Mouse (Mus musculus) C2C12 (cell line): ENCODE measurements around the gene Sept10. TPM values are rescaled to one million over a fixed set of nuclear protein-coding genes. Genes with fewer than 3 reads are reported as not detected.

ENCODE experiments used
- H3K27me3 ChIP-seq: one replicate; pipeline ENCODE4 v1.6.1; 2011; ENCODE audit not compliant: control insufficient read depth, insufficient read depth, insufficient read length
- H3K36me3 ChIP-seq: one replicate; pipeline ENCODE4 v1.6.1; 2011; ENCODE audit not compliant: control insufficient read depth, insufficient read depth
- H3K4me3 ChIP-seq: one replicate; pipeline ENCODE4 v1.5.1; 2011; ENCODE audit warnings: mild to moderate bottlenecking, control low read depth; ENCODE audit not compliant: poor library complexity, insufficient read depth, severe bottlenecking
- H3K79me2 ChIP-seq: one replicate; pipeline ENCODE4 v1.6.1; 2011; ENCODE audit not compliant: control insufficient read depth, insufficient read depth
- H3K79me3 ChIP-seq: one replicate; pipeline ENCODE4 v1.6.1; 2011; ENCODE audit warnings: low read depth, control low read depth
- H3ac ChIP-seq: one replicate; pipeline ENCODE3; 2011; ENCODE audit warnings: low read depth; ENCODE audit not compliant: control insufficient read depth, insufficient read length
- CEBPB ChIP-seq: IDR thresholded peaks from one replicate; pipeline ENCODE4 v1.6.1; 2011; ENCODE audit warnings: low read depth, mild to moderate bottlenecking, control low read depth, moderate library complexity
- CTCF ChIP-seq: IDR thresholded peaks from one replicate; pipeline ENCODE4 v1.5.1; 2011; ENCODE audit not compliant: control insufficient read depth, insufficient read depth, insufficient read length
- FOSL1 ChIP-seq: IDR thresholded peaks from one replicate; pipeline ENCODE4 v1.8.0; 2011; ENCODE audit warnings: mild to moderate bottlenecking, low read length; ENCODE audit not compliant: poor library complexity, insufficient read depth, severe bottlenecking
- MAX ChIP-seq: IDR thresholded peaks from one replicate; pipeline ENCODE4 v1.6.1; 2011; ENCODE audit warnings: mild to moderate bottlenecking, control low read depth
- MYOD1 ChIP-seq: IDR thresholded peaks from one replicate; pipeline ENCODE4 v1.6.1; 2011; ENCODE audit warnings: low read depth; ENCODE audit not compliant: control insufficient read depth, insufficient read length
- MYOG ChIP-seq: IDR thresholded peaks from one replicate; pipeline ENCODE4 v1.6.1; 2011; ENCODE audit not compliant: control insufficient read depth, insufficient read length; ENCODE audit errors: extremely low read depth
- USF1 ChIP-seq: IDR thresholded peaks from one replicate; pipeline ENCODE4 v1.6.1; 2011; ENCODE audit warnings: low read depth, mild to moderate bottlenecking, control low read depth, moderate library complexity
- polyA plus RNA-seq: library from polyadenylated mRNA; unstranded; fragments of >200 nt; fragmentation: generic; extraction: Trizol; gene quantifications from one replicate; pipeline ENCODE4 v1.2.1, GENCODE M21; 2012; ENCODE audit warnings: missing spikeins

Sept10 gene
- polyA plus RNA-seq, 1 experiment, result 12.0 TPM

DNA sequence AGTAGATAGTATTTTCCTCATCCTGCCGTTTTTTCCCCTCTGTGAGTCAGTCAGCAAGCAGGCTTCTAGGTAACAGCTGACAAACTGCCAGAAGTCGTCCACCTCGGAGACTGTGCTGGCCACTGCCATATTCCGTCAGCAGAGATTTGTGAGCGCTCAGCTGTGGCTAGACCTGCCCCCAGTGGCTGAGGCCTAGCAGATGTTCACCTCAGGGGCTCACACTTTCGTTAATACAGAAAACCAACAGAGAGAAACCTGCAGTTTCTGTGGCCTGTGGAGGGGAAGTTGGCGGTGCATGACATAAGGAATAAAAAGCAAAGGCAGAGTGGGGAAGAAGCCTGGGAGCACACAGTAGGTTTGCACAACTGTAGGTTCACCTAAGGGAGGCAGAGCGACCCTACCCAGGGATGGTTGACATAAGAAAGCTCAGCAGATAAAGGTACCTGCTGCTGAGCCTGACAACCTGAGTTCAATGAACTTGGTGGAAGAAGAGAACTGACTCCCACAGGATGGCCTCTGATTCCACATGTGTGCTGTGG lies 32.0 kb upstream of the Sept10 start:
- Histone ChIP-seq H3ac (no peak overlapping the region), H3K79me2 (no peaks in the 10 kb centered on the region), H3K4me3 (no peak overlapping the region), H3K27me3 (no peaks in the 10 kb centered on the region), H3K79me3 (no peaks in the 10 kb centered on the region), H3K36me3 (no peaks in the 10 kb centered on the region)
- TF ChIP-seq CTCF (no peak), MAX (no peak), MYOD1 (no peak), USF1 (no peak), MYOG (no peak), FOSL1 (no peak), CEBPB (no peak)

GRCm38 (mm10) chr10:59252396-59252795 lies 30.7 kb upstream of the Sept10 start:
- Histone ChIP-seq H3K36me3 (no peaks in the 10 kb centered on the region), H3K79me3 (no peaks in the 10 kb centered on the region), H3K4me3 (no peak overlapping the region), H3K27me3 (no peaks in the 10 kb centered on the region), H3K79me2 (no peaks in the 10 kb centered on the region), H3ac (no peak overlapping the region)
- no peak for TF ChIP-seq USF1

- Histone ChIP-seq H3K79me2 (no peaks in the 10 kb centered on the region), H3ac (no peak overlapping the region), H3K36me3 (no peaks in the 10 kb centered on the region), H3K4me3 (no peak overlapping the region), H3K27me3 (no peaks in the 10 kb centered on the region), H3K79me3 (no peaks in the 10 kb centered on the region)
- no peak for TF ChIP-seq USF1
- TF ChIP-seq MYOG, result no peak
- TF ChIP-seq MYOD1, result no peak
- TF ChIP-seq MAX, result no peak
- no peak for TF ChIP-seq CEBPB
- TF ChIP-seq CTCF, result no peak
- TF ChIP-seq FOSL1, result no peak
Observed at GRCm38 (mm10) chr10:59251980-59252379, 30.3 kb upstream of the Sept10 start.

DNA sequence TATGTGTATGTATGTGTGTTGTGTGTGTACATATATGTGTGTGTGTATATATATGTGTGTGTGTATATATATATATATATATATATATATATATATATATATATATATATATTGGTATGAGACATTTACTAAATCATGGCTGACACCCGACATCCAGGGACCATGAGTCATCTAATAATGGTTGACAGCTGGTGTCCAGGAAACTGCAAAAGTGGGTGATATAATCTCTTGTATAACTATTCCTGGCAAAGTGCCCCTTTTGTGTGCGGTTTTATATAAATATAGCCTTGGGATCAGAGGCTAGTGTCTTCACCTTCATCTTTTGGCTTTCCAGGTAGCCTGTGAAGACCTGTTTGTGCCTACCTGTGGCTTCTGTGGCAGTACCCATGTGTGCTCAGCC lies 29.0 kb upstream of the Sept10 start:
- TF ChIP-seq CTCF (no peak), MYOD1 (peak; percentile 85), FOSL1 (peak; percentile 11), USF1 (no peak), MYOG (no peak)
- Histone ChIP-seq H3K27me3 (no peaks in the 10 kb centered on the region), H3K79me3 (no peaks in the 10 kb centered on the region), H3ac (no peak overlapping the region), H3K36me3 (no peaks in the 10 kb centered on the region), H3K79me2 (no peaks in the 10 kb centered on the region), H3K4me3 (no peak overlapping the region)

- Histone ChIP-seq H3ac (no peak overlapping the region), H3K36me3 (no peaks in the 10 kb centered on the region), H3K79me2 (no peaks in the 10 kb centered on the region), H3K27me3 (no peaks in the 10 kb centered on the region), H3K4me3 (no peak overlapping the region), H3K79me3 (no peaks in the 10 kb centered on the region)
- TF ChIP-seq MAX, result no peak
- no peak for TF ChIP-seq CEBPB
- no peak for TF ChIP-seq USF1
- no peak for TF ChIP-seq MYOG
- TF ChIP-seq FOSL1, result no peak
- TF ChIP-seq MYOD1, result no peak
- no peak for TF ChIP-seq CTCF
Observed at GRCm38 (mm10) chr10:59249531-59249930, 27.9 kb upstream of the Sept10 start.

GRCm38 (mm10) chr10:59241141-59241541 lies 19.5 kb upstream of the Sept10 start:
- Histone ChIP-seq H3ac (no peak overlapping the region), H3K4me3 (no peak overlapping the region), H3K79me3 (no peaks in the 10 kb centered on the region), H3K36me3 (no peaks in the 10 kb centered on the region), H3K27me3 (no peaks in the 10 kb centered on the region), H3K79me2 (no peaks in the 10 kb centered on the region)
- peak; percentile 88 for TF ChIP-seq MAX
- no peak for TF ChIP-seq CTCF
- peak; percentile 79 for TF ChIP-seq MYOD1
- peak; percentile 89 for TF ChIP-seq USF1
